Mouse (Mus musculus) C2C12 (cell line): ENCODE measurements around the gene Rpl10-ps3. TPM values are rescaled to one million over a fixed set of nuclear protein-coding genes. Genes with fewer than 3 reads are reported as not detected.

Experiments
- H3K27me3 ChIP-seq: one replicate; pipeline ENCODE4 v1.6.1; 2011; ENCODE audit not compliant: control insufficient read depth, insufficient read depth, insufficient read length
- H3K36me3 ChIP-seq: one replicate; pipeline ENCODE4 v1.6.1; 2011; ENCODE audit not compliant: control insufficient read depth, insufficient read depth
- H3K4me3 ChIP-seq: one replicate; pipeline ENCODE4 v1.5.1; 2011; ENCODE audit warnings: mild to moderate bottlenecking, control low read depth; ENCODE audit not compliant: poor library complexity, insufficient read depth, severe bottlenecking
- H3K79me2 ChIP-seq: one replicate; pipeline ENCODE4 v1.6.1; 2011; ENCODE audit not compliant: control insufficient read depth, insufficient read depth
- H3K79me3 ChIP-seq: one replicate; pipeline ENCODE4 v1.6.1; 2011; ENCODE audit warnings: low read depth, control low read depth
- H3ac ChIP-seq: one replicate; pipeline ENCODE3; 2011; ENCODE audit warnings: low read depth; ENCODE audit not compliant: control insufficient read depth, insufficient read length
- CEBPB ChIP-seq: IDR thresholded peaks from one replicate; pipeline ENCODE4 v1.6.1; 2011; ENCODE audit warnings: low read depth, mild to moderate bottlenecking, control low read depth, moderate library complexity
- CTCF ChIP-seq: IDR thresholded peaks from one replicate; pipeline ENCODE4 v1.5.1; 2011; ENCODE audit not compliant: control insufficient read depth, insufficient read depth, insufficient read length
- FOSL1 ChIP-seq: IDR thresholded peaks from one replicate; pipeline ENCODE4 v1.8.0; 2011; ENCODE audit warnings: mild to moderate bottlenecking, low read length; ENCODE audit not compliant: poor library complexity, insufficient read depth, severe bottlenecking
- MAX ChIP-seq: IDR thresholded peaks from one replicate; pipeline ENCODE4 v1.6.1; 2011; ENCODE audit warnings: mild to moderate bottlenecking, control low read depth
- MYOD1 ChIP-seq: IDR thresholded peaks from one replicate; pipeline ENCODE4 v1.6.1; 2011; ENCODE audit warnings: low read depth; ENCODE audit not compliant: control insufficient read depth, insufficient read length
- MYOG ChIP-seq: IDR thresholded peaks from one replicate; pipeline ENCODE4 v1.6.1; 2011; ENCODE audit not compliant: control insufficient read depth, insufficient read length; ENCODE audit errors: extremely low read depth
- USF1 ChIP-seq: IDR thresholded peaks from one replicate; pipeline ENCODE4 v1.6.1; 2011; ENCODE audit warnings: low read depth, mild to moderate bottlenecking, control low read depth, moderate library complexity
- polyA plus RNA-seq: library from polyadenylated mRNA; unstranded; fragments of >200 nt; fragmentation: generic; extraction: Trizol; gene quantifications from one replicate; pipeline ENCODE4 v1.2.1, GENCODE M21; 2012; ENCODE audit warnings: missing spikeins

The Rpl10-ps3 gene
- polyA plus RNA-seq, 1 experiment, result 92.7 TPM

DNA sequence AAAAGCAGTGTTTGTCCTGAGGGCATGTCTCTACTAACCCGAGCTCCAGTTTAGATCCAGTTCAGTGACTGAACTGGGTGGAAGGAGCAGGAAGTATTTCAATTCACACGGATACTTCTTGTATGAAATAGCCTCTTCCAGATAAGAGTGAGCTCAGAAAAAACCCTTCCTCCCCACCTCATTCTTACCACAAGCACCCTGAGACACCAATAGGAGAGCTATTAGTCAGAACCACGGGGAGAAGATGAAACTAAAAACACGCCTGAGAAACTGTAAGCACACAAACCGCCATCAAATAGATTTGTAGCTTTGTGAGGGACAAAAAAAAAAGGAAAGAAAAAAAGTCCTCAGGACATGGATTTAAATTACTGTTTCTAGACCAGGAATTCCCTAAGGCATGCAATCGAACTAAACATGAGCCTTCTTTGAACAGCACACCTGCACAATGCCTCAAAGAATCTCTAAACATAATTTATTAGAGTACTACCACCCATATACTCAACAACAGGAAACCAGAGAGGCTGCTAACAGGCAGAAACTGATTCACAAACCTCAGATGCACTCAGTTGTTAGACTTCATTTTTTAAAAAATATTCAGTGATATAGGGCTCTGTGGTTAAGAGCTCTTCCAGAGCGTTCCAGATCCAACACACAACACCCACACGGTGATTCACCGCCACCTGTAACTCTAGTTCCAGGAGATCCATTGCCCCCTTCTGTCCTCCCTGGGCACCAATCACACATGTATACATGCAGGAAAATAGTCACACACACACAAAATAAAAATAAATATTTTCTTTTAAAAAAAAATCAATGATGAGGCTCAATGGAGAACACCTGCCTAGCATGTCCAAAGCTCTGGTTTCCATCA is 20.2 kb downstream of the Rpl10-ps3 start:
- no peak overlapping the region for H3K4me3 ChIP-seq
- TF ChIP-seq MYOD1 (no peak), MAX (no peak), CTCF (no peak), USF1 (no peak), MYOG (no peak), FOSL1 (no peak)
- no peaks in the 10 kb centered on the region for H3K36me3 ChIP-seq
- no peaks in the 10 kb centered on the region for H3K79me3 ChIP-seq
- no peaks in the 10 kb centered on the region for H3K27me3 ChIP-seq
- H3ac ChIP-seq, result no peak overlapping the region
- no peaks in the 10 kb centered on the region for H3K79me2 ChIP-seq

DNA sequence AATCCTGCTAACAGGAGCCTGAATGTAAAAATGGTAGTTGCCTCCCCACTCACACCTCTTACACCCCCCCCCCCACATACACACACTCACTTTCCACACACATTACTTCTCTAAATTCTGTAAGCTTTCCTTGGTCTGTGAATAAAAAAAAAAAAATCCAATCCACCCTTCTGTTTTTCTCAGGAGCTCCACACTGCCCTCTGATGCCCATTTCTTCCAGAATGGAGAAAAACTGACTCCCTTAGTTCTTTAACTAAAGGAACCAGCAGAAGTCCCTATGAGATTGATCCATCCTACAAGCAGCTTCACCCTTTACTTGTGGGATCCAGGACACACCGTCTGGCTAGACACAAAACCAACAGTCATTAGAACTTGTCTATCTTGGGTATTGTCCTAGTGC is 24.0 kb downstream of the Rpl10-ps3 start:
- H3ac ChIP-seq, result no peak overlapping the region
- H3K79me3 ChIP-seq, result no peaks in the 10 kb centered on the region
- no peaks in the 10 kb centered on the region for H3K36me3 ChIP-seq
- H3K27me3 ChIP-seq, result peaks cover 8% of the 10 kb centered on the region
- H3K4me3 ChIP-seq, result no peak overlapping the region
- TF ChIP-seq CEBPB (no peak), CTCF (no peak), MYOG (no peak), USF1 (no peak), FOSL1 (no peak)
- no peaks in the 10 kb centered on the region for H3K79me2 ChIP-seq

DNA sequence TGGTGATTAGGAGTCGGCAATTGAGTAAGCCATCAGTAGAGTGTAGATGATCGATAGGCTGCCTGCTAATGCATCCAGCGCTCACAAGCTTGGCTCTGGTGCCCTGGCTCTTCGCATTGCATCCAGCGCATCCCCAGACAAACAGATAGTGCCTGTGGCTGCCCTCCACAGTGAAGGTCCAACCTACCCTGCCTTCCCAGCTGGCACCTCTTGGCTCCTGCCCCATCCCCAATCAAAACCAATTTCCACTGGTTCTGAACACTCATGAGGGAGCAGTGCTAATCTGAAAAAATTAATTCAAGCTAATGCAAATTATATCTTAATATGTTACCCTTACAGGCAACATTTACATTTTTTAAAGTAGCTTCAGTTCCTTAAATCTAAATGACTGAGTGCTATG is 25.3 kb downstream of the Rpl10-ps3 start:
- Histone ChIP-seq H3K27me3 (peaks cover 8% of the 10 kb centered on the region), H3K79me2 (no peaks in the 10 kb centered on the region), H3K79me3 (no peaks in the 10 kb centered on the region), H3K4me3 (no peak overlapping the region), H3ac (no peak overlapping the region), H3K36me3 (no peaks in the 10 kb centered on the region)
- no peak for TF ChIP-seq MAX

DNA sequence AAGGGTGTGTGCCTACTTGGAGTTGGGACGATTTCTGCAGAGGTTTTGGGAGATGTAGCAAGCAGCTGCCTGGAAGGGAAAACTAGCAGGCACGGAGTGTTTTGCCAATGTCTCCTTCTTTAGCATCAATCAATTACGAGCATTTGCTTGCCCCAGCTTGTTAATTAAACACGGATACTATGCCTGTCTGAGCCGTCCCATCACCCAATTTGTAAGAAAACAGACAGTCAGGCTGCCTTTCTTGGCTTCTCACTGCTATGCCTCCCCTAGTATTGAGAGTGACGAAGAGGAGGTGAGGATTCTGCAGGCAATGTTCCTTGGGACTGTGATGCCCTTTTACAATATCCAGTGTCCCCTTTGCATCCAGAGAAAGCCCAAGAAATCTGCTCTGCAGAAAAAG is 27.5 kb downstream of the Rpl10-ps3 start:
- Histone ChIP-seq H3K79me2 (no peaks in the 10 kb centered on the region), H3K36me3 (no peaks in the 10 kb centered on the region), H3K79me3 (no peaks in the 10 kb centered on the region), H3K27me3 (peaks cover 15% of the 10 kb centered on the region), H3ac (no peak overlapping the region), H3K4me3 (no peak overlapping the region)
- TF ChIP-seq MAX, result no peak
- no peak for TF ChIP-seq CEBPB
- no peak for TF ChIP-seq USF1
- no peak for TF ChIP-seq FOSL1

DNA sequence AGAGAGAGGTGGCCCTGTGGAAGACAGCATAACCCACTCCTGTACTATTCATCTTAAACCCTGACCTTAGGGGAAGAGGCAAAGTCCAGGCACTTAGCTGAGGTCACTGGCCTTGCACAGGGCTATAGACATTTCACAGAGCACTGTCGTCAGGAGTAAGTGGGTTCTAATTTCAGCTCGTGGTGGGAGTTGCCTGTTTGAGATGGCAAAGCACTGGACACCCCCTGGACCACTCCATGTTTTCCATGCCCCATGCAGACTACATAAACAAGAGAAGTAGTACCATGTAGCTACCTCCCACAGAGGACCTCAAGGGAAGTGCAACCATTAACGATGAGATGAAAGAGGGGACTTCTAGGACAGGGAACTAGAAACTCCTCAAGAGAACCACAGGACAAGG is 29.1 kb downstream of the Rpl10-ps3 start:
- Histone ChIP-seq H3K79me3 (no peaks in the 10 kb centered on the region), H3K36me3 (no peaks in the 10 kb centered on the region), H3K27me3 (peaks cover 23% of the 10 kb centered on the region), H3K4me3 (no peak overlapping the region), H3ac (no peak overlapping the region), H3K79me2 (no peaks in the 10 kb centered on the region)
- no peak for TF ChIP-seq MYOD1
- TF ChIP-seq CTCF, result no peak
- TF ChIP-seq MAX, result no peak

DNA sequence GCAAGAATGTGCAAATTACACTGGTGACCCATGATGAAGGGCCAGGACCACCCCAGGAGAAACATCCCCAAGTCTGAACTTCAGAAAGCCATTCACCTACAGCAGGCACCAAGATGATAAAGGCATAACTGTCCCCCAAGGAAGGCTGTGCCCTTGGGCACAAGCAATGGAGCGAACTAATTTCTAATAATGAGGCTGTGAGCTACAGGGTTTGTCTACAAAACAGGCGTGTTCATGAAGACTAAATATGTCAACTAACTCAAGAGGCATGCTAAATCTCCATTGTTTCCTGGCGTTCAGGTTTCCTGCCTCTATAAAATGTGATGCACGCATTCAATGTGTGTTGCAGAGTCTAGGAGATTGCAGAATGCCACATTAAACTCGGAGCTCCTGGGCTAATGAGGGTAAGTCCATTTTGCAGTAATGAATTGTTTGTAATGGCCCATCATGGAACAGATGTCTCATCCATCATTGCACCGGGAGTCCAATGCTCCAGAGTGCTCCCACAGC is 33.7 kb downstream of the Rpl10-ps3 start:
- no peaks in the 10 kb centered on the region for H3K79me2 ChIP-seq
- TF ChIP-seq MAX, result no peak
- TF ChIP-seq MYOG, result no peak
- no peak for TF ChIP-seq FOSL1
- TF ChIP-seq MYOD1, result no peak
- no peak for TF ChIP-seq USF1
- no peak for TF ChIP-seq CTCF
- TF ChIP-seq CEBPB, result no peak
- H3K36me3 ChIP-seq, result no peaks in the 10 kb centered on the region
- no peak overlapping the region for H3ac ChIP-seq
- H3K4me3 ChIP-seq, result no peak overlapping the region
- H3K27me3 ChIP-seq, result peaks cover 25% of the 10 kb centered on the region
- peaks cover 2% of the 10 kb centered on the region for H3K79me3 ChIP-seq
